Mouse (Mus musculus): ENCODE data around the gene Meltf.
A peak's percentile ranks its signal among the peaks of the same experiment; 100 is the strongest.

Meltf gene

GRCm38 (mm10) chr16:31896971-31897774 lies 18.6 kb downstream of the Meltf start:
- peak; percentile 72 for DNase-seq

- no peak for DNase-seq
Measured at GRCm38 (mm10) chr16:31898546-31899326, 20.1 kb downstream of the Meltf start.

- no peak for DNase-seq
Measured at GRCm38 (mm10) chr16:31901886-31902285, 23.3 kb downstream of the Meltf start.

DNA sequence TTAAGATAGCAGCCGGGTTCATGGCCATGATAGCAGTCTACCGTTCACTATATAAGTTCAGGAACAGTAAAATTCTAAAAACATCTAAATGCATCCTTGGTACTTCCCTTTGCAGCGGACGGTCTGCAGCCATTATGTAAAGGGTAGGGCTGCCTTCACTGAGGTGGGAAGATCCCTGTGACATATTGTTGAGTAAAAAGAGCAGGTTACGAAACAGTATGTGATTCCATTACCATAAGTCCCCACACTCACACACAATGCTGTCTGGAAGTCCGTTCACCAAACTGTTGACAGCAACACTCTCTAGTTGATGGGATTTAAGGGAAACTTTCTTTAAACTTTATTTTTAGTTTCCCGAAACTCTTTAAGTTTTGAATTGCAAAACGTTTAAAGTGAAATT lies 24.6 kb downstream of the Meltf start:
- no peak for DNase-seq

- DNase-seq = no peak
Measured at GRCm38 (mm10) chr16:31905331-31905730, 26.7 kb downstream of the Meltf start.

GRCm38 (mm10) chr16:31905891-31906825 lies 27.5 kb downstream of the Meltf start:
- no peak for DNase-seq

GRCm38 (mm10) chr16:31906896-31907295 lies 28.3 kb downstream of the Meltf start:
- no peak for DNase-seq

DNA sequence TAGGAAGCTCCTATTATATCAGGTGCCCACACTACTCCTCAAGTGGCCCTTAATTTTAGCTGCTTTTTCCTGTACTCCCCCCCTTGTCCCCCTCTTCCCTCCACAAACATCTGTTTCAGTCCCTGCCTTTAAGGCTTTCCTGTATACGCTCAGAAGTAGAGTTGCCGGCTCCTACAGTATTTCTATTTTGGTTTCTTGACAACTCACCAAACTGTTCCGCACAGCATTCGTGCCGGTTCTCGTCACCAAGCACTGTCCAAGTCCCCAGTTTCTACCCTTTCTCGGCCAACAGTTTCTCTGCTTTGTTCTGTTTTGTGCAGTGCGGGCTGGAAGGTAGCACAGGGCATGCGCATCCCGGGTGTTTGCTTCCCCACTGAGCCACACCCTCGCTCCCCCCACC lies 30.3 kb downstream of the Meltf start:
- no peak for DNase-seq

DNA sequence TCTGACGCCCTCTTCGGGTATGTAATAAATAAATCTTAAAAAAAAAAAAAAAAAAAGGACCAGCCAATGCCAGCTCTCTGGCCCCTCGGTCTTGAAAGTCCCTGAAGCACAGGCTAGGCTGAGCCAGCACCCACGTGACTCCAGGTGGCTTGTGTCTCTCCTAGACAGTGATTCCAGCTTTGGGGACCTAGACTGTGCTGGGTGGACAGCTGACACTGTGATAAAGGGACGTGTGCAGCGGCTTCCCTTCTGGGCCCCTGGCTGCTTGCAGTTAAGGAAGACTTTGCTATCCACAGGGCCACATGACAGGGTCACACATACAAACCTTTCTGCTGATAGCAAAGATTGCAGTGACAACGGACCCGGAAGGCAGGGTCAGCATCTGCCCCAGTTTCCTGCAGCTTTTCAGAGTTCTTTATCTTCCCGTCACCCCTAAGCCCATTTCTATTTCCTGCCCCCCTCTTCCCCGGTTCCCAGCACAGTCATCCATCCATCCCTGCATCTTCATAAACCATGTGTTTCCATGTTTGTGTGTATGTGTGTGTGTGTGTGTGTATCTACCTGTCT lies 31.8 kb downstream of the Meltf start:
- no peak for DNase-seq

GRCm38 (mm10) chr16:31917776-31918175 lies 39.2 kb downstream of the Meltf start:
- DNase-seq = no peak

- DNase-seq = peak; percentile 82
Measured at GRCm38 (mm10) chr16:31918248-31918724, 39.7 kb downstream of the Meltf start.

GRCm38 (mm10) chr16:31924368-31924767 lies 45.8 kb downstream of the Meltf start:
- DNase-seq = no peak

DNA sequence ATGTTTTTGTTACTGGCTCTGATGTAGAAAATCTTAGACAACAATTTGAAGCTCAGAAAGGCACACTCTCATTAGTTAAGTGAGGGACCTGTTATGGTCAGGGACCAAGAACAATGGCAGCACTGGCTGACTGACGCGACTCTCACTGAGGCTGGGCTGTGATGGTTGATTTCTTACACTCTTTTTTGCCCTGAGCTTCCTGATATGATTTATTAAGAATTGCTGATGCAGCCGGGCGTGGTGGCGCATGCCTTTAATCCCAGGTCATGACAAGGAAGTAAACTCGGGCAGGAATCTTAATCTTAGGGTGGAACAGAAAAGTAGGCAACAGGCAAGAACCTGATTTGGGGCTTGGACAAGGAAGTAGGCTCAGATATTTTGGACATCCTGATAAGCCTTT lies 47.5 kb downstream of the Meltf start:
- DNase-seq = no peak

GRCm38 (mm10) chr16:31926547-31927182 lies 48.1 kb downstream of the Meltf start:
- no peak for DNase-seq

DNA sequence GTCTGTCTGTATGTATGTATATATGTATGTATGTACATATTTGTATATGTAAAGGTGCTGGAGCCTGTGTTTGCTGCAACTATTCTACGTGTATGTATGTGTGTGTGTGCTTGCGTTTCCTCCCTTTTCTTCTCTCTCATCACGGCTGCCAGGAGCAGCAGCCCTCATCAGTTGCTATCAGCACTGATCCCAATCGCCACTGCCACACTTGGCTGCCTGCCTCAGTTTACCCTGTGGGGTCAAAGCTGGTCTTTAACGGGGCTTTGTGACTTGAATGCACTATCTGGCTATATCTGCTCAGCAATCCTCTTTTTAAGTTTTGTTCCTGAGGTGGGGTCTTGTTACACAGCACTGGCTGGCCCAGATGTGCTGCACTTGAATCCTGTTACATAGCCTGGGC lies 48.8 kb downstream of the Meltf start:
- no peak for DNase-seq

DNA sequence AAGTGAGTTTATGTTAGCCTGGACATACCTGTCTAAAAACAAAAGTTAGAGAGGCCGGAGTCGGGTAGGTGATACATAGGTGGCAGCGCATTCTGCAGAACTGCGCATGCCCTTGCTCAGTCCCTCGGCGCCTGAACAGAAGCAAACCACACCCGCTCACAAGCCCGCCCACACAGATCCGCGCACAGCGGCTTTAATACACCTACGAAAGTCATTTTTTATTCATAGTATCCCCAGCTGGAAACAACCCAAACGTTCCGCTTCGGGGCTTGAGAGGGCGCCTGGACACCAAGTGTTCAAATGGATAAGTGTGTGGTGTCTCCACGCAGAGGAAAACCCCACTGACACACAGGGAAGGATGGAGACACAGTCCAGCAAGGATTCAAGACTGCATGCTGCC lies 52.7 kb downstream of the Meltf start:
- DNase-seq = peak; percentile 47

- DNase-seq = peak; percentile 57
Measured at GRCm38 (mm10) chr16:31932255-31932654, 53.6 kb downstream of the Meltf start.

GRCm38 (mm10) chr16:31932840-31933697 lies 54.5 kb downstream of the Meltf start:
- peak; percentile 97 for DNase-seq

GRCm38 (mm10) chr16:31933751-31934549 lies 55.3 kb downstream of the Meltf start, which contains the start of gene Pigz:
Gene Pigz, plus strand, starts transcription at chr16:31933851.
- DNase-seq = peak; percentile 88

DNA sequence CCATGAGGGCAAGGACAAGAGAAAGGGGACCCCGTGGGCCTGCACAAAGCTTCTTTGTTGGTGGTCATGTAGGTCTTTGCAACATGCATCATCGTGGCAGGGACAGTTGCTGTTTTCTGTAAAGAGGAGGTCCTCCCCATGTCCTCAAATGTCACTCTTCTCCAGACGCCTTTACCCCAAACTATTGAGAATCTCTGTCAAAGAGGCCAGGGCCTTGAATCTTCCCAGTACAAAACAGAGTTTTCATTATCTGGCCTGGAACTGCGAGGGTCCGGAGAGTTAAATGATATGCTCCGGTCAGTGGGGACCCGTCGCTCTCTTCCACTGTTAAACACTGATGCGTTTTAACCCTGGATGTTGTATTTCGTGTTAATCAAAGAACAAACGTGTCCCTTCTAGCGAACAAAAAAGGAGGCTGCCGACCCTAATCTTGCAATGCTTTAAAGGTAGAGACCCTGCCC lies 56.0 kb downstream of the Meltf start:
- peak; percentile 32 for DNase-seq
